Mouse (Mus musculus): Measurements from ENCODE around the gene Ube3b. TPM values are rescaled to one million over a fixed set of nuclear protein-coding genes. Genes with fewer than 3 reads are reported as not detected.

Ube3b gene
- polyA plus RNA-seq, 1 experiment = 58.1 TPM

- WGBS = 17% methylated on average over 11 of the region's 11 CpGs
- no peak for DNase-seq (ENCODE audit: low read depth, low spot score)
These were observed 7.8 kb upstream of the Ube3b start for GRCm38 (mm10) chr5:114372565-114372964.

GRCm38 (mm10) chr5:114373174-114373573 lies 7.2 kb upstream of the Ube3b start:
- whole genome bisulfite sequencing = 26% methylated on average over 11 of the region's 11 CpGs

GRCm38 (mm10) chr5:114373581-114373980 lies 6.8 kb upstream of the Ube3b start:
- DNase-seq (ENCODE audit: low read depth, low spot score) = no peak
- WGBS = 57% methylated on average over 9 of the region's 9 CpGs

More at GRCm38 (mm10) chr5:114373174-114373573, 7.2 kb upstream of the Ube3b start:
- DNase-seq (ENCODE audit: low read depth, low spot score) = no peak

- DNase-seq (ENCODE audit: low read depth, low spot score) = no peak
- WGBS = 24% methylated on average over 23 of the region's 23 CpGs
These were observed 5.8 kb upstream of the Ube3b start for GRCm38 (mm10) chr5:114374409-114375213.

- WGBS = 5% methylated on average over 10 of the region's 10 CpGs
- DNase-seq (ENCODE audit: low read depth, low spot score) = no peak
These were observed 2.1 kb upstream of the Ube3b start for GRCm38 (mm10) chr5:114378177-114378920.

- no peak for DNase-seq (ENCODE audit: low read depth, low spot score)
- WGBS = 10% methylated on average over 6 of the region's 6 CpGs
These were observed 1.5 kb upstream of the Ube3b start for GRCm38 (mm10) chr5:114378936-114379335.

GRCm38 (mm10) chr5:114379763-114380162 lies 644 bp upstream of the Ube3b start:
- no peak for DNase-seq (ENCODE audit: low read depth, low spot score)
- WGBS = 1% methylated on average over 20 of the region's 20 CpGs

GRCm38 (mm10) chr5:114381013-114381351 lies 575 bp downstream of the Ube3b start:
- WGBS = under 1% methylated on average over 18 of the region's 18 CpGs
- DNase-seq (ENCODE audit: low read depth, low spot score) = no peak

- DNase-seq (ENCODE audit: low read depth, low spot score) = no peak
- 71% methylated on average over 9 of the region's 9 CpGs for WGBS
These were observed 2.9 kb downstream of the Ube3b start for GRCm38 (mm10) chr5:114383184-114383904.

GRCm38 (mm10) chr5:114384448-114384847 lies 4.0 kb downstream of the Ube3b start:
- 87% methylated on average over 8 of the region's 8 CpGs for WGBS
- no peak for DNase-seq (ENCODE audit: low read depth, low spot score)

- WGBS = 76% methylated on average over 9 of the region's 9 CpGs
- no peak for DNase-seq (ENCODE audit: low read depth, low spot score)
These were observed 12.8 kb downstream of the Ube3b start for GRCm38 (mm10) chr5:114393169-114393568.

GRCm38 (mm10) chr5:114406592-114406991 lies 26.2 kb downstream of the Ube3b start:
- WGBS = 92% methylated on average over 14 of the region's 14 CpGs
- DNase-seq (ENCODE audit: low read depth, low spot score) = no peak

- no peak for DNase-seq (ENCODE audit: low read depth, low spot score)
- WGBS = 55% methylated on average over 10 of the region's 10 CpGs
These were observed 26.9 kb downstream of the Ube3b start for GRCm38 (mm10) chr5:114407269-114407668.

GRCm38 (mm10) chr5:114407810-114408209 lies 27.4 kb downstream of the Ube3b start:
- no peak for DNase-seq (ENCODE audit: low read depth, low spot score)
- WGBS = 91% methylated on average over 9 of the region's 9 CpGs

- DNase-seq (ENCODE audit: low read depth, low spot score) = no peak
- WGBS = 92% methylated on average over 11 of the region's 11 CpGs
These were observed 28.4 kb downstream of the Ube3b start for GRCm38 (mm10) chr5:114408846-114409245.

GRCm38 (mm10) chr5:114410429-114410828 lies 30.0 kb downstream of the Ube3b start:
- DNase-seq (ENCODE audit: low read depth, low spot score) = no peak
- WGBS = 86% methylated on average over 13 of the region's 13 CpGs

- 82% methylated on average over 23 of the region's 23 CpGs for WGBS
- DNase-seq (ENCODE audit: low read depth, low spot score) = no peak
These were observed 32.1 kb downstream of the Ube3b start for GRCm38 (mm10) chr5:114412361-114412998.

GRCm38 (mm10) chr5:114413067-114413735 lies 32.8 kb downstream of the Ube3b start:
- DNase-seq (ENCODE audit: low read depth, low spot score) = no peak
- 75% methylated on average over 16 of the region's 16 CpGs for WGBS

GRCm38 (mm10) chr5:114415606-114416005 lies 35.2 kb downstream of the Ube3b start:
- no peak for DNase-seq (ENCODE audit: low read depth, low spot score)
- 92% methylated on average over 5 of the region's 5 CpGs for WGBS
